Mouse (Mus musculus): ENCODE results near the gene Atp6v0e. TPM values are rescaled to one million over a fixed set of nuclear protein-coding genes. Genes with fewer than 3 reads are reported as not detected.

Gene Atp6v0e
- total RNA-seq, 1 experiment from 2014 or later = 248 TPM

GRCm38 (mm10) chr17:26665600-26665999, 2.6 kb downstream of the Atp6v0e start:
- no peak for ATAC-seq (replicated peaks in 1 of 2; ENCODE audit: insufficient read depth in 1 of 2, low FRiP score in 2 of 2, low TSS enrichment in 1 of 2, low read depth in 1 of 2, poor library complexity in 2 of 2, severe bottlenecking in 2 of 2)

DNA sequence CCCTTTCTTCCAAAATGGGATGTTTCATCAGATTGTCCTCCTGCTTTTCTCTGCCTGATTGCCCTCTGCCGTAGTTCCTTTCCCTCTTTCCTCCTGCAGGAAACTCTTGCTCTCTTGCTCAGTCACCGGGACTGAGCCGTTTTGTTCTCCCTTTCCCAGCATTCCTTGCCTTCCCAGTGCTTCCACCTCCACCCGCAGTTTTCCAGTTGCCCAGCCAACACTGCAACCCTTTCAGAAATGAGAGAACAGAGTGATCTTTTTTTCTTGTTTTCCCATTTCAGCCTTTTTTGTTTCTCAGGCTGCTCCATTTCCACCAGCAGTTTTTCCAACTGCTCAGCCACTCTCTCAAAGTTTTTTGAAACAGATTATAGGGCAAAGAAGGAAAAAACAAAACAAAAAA, 8.2 kb downstream of the Atp6v0e start:
- no peak for ATAC-seq (replicated peaks in 1 of 2; ENCODE audit: insufficient read depth in 1 of 2, low FRiP score in 2 of 2, low TSS enrichment in 1 of 2, low read depth in 1 of 2, poor library complexity in 2 of 2, severe bottlenecking in 2 of 2)

- peak in 1 of 2 experiments; percentile 7; a peak in 1 of 4 replicates for ATAC-seq (replicated peaks in 1 of 2; ENCODE audit: insufficient read depth in 1 of 2, low FRiP score in 2 of 2, low TSS enrichment in 1 of 2, low read depth in 1 of 2, poor library complexity in 2 of 2, severe bottlenecking in 2 of 2)
Observed at GRCm38 (mm10) chr17:26675845-26676244, 12.8 kb downstream of the Atp6v0e start.

DNA sequence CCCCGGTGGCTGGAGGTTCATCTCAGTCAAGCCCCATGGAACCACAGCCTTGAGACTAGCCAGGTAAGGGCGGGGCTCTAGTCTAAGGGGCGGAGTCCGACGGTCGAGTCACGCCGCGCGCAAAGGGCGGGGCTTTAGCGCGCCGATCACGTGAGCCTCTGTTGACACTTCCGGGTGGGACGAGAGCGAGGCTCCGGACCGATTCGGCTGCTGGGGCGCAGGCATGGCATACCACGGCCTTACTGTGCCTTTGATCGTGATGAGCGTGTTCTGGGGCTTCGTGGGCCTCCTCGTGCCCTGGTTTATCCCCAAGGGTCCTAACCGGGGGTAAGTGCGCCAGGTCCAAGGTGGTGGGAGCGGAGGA, 13.2 kb downstream of the Atp6v0e start:
- ATAC-seq (replicated peaks in 1 of 2; ENCODE audit: insufficient read depth in 1 of 2, low FRiP score in 2 of 2, low TSS enrichment in 1 of 2, low read depth in 1 of 2, poor library complexity in 2 of 2, severe bottlenecking in 2 of 2) = peak; percentile 92 to 93

GRCm38 (mm10) chr17:26676616-26677376, 13.8 kb downstream of the Atp6v0e start:
- peak; percentile 48 to 79; a peak in 2 of 4 replicates for ATAC-seq (replicated peaks in 1 of 2; ENCODE audit: insufficient read depth in 1 of 2, low FRiP score in 2 of 2, low TSS enrichment in 1 of 2, low read depth in 1 of 2, poor library complexity in 2 of 2, severe bottlenecking in 2 of 2)

DNA sequence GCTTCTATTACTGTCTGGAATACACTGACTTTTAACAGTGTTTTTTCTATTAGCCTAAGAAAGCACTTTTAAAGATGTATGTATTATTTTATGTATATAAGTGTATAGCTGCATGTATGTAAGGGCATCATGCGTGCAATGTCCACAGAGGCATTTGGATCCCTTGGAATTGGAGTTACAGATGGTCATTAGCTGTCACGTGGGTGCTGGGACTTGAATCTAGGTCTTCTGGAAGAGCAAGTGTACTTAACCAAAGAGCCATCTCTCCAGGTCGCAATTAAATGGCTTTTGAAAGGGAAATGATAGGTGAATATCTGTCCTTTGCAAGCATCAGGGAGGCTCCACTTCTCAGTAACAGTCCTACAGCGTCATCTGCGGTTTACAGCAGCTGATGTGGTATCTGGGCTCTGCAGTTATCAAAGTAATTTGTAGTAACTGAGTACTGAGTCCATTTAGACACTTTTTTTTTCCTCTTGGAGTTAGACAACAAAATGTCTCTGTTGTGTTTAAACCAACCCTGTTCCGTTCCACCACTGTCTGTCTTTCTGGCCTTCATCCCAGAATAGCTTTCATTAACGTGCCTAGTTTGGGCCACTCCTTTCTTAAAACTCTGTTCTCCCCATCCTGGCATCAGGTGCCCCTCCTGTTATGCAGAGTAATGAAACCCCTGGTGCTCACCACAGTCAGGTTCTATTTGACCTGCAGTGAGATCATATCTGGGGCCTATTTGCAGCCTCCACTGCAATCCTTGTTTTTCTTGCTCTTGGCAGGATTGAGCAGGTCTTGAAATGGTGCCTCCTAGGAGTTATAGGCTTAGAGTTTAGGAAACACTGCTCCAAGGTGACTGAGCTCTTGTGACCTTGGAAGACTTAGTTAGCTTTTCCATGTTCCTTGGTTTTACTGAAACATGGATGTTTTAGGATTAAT, 14.9 kb downstream of the Atp6v0e start:
- ATAC-seq (replicated peaks in 1 of 2; ENCODE audit: insufficient read depth in 1 of 2, low FRiP score in 2 of 2, low TSS enrichment in 1 of 2, low read depth in 1 of 2, poor library complexity in 2 of 2, severe bottlenecking in 2 of 2) = no peak

DNA sequence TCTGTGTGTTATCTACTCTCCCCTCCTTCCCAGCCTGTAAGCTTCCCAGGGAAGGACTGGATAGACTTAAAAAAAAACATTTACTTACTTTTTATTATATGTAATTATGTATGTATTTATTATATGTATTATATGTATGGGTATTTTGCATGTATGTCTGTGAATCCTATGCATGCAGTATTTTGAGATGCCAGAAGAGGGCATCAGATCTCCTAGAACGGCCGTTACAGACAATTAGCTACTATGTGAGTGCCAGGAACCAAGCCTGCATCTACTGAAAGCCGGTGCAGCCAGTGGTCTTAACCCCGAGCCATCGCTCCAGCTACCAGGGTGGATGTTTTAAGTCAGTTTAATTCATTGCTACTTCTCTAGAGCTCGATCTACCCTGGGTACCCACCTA, 18.2 kb downstream of the Atp6v0e start:
- ATAC-seq (replicated peaks in 1 of 2; ENCODE audit: insufficient read depth in 1 of 2, low FRiP score in 2 of 2, low TSS enrichment in 1 of 2, low read depth in 1 of 2, poor library complexity in 2 of 2, severe bottlenecking in 2 of 2) = no peak

- ATAC-seq (replicated peaks in 1 of 2; ENCODE audit: insufficient read depth in 1 of 2, low FRiP score in 2 of 2, low TSS enrichment in 1 of 2, low read depth in 1 of 2, poor library complexity in 2 of 2, severe bottlenecking in 2 of 2) = peak; percentile 25 to 37; a peak in 1 of 4 replicates
Observed at GRCm38 (mm10) chr17:26686334-26687000, 23.4 kb downstream of the Atp6v0e start.

- no peak for ATAC-seq (replicated peaks in 1 of 2; ENCODE audit: insufficient read depth in 1 of 2, low FRiP score in 2 of 2, low TSS enrichment in 1 of 2, low read depth in 1 of 2, poor library complexity in 2 of 2, severe bottlenecking in 2 of 2)
Observed at GRCm38 (mm10) chr17:26688795-26689735, 26.0 kb downstream of the Atp6v0e start.

DNA sequence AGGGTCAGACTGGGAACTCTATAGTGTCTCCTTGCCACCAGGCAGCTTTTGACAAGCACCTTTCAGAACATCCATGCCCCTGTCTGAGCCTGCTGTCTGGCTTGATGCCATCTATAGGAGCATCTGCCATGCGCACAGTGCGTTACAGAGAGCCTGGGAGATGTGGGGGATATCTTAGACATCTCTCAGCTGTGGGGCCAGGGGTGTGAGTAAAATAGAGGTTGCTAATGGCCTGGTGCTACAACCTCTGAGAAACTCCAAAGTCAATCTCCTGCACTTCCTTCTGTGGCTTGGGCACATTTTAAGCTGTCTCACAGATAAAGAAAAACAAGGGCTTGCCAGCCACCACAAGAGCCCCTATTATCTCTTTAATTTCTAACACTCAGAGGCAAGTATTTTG, 26.8 kb downstream of the Atp6v0e start:
- ATAC-seq (replicated peaks in 1 of 2; ENCODE audit: insufficient read depth in 1 of 2, low FRiP score in 2 of 2, low TSS enrichment in 1 of 2, low read depth in 1 of 2, poor library complexity in 2 of 2, severe bottlenecking in 2 of 2) = no peak

GRCm38 (mm10) chr17:26690236-26690635, 27.2 kb downstream of the Atp6v0e start:
- no peak for ATAC-seq (replicated peaks in 1 of 2; ENCODE audit: insufficient read depth in 1 of 2, low FRiP score in 2 of 2, low TSS enrichment in 1 of 2, low read depth in 1 of 2, poor library complexity in 2 of 2, severe bottlenecking in 2 of 2)

- no peak for ATAC-seq (replicated peaks in 1 of 2; ENCODE audit: insufficient read depth in 1 of 2, low FRiP score in 2 of 2, low TSS enrichment in 1 of 2, low read depth in 1 of 2, poor library complexity in 2 of 2, severe bottlenecking in 2 of 2)
Observed at GRCm38 (mm10) chr17:26691110-26691509, 28.1 kb downstream of the Atp6v0e start.

GRCm38 (mm10) chr17:26693424-26693823, 30.4 kb downstream of the Atp6v0e start:
- ATAC-seq (replicated peaks in 1 of 2; ENCODE audit: insufficient read depth in 1 of 2, low FRiP score in 2 of 2, low TSS enrichment in 1 of 2, low read depth in 1 of 2, poor library complexity in 2 of 2, severe bottlenecking in 2 of 2) = no peak

DNA sequence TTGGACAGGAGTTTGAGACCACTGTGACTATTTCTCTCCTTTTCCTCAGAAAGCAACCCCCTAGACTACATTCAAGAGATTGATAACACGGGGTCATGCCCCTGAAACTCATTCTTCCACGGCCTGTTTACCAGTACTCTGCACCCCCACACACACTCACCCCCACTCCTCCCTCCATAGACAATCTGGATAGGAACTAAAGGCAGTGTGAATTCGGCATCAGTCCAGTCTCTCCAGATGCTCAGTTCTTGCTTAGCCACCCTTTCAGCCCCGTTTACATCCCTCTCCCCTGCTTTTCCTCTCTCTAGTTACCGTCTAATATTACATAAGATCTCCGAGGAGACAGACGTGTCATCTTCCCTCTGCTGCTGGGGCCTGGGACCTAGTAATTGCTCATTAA, 31.1 kb downstream of the Atp6v0e start:
- no peak for ATAC-seq (replicated peaks in 1 of 2; ENCODE audit: insufficient read depth in 1 of 2, low FRiP score in 2 of 2, low TSS enrichment in 1 of 2, low read depth in 1 of 2, poor library complexity in 2 of 2, severe bottlenecking in 2 of 2)

DNA sequence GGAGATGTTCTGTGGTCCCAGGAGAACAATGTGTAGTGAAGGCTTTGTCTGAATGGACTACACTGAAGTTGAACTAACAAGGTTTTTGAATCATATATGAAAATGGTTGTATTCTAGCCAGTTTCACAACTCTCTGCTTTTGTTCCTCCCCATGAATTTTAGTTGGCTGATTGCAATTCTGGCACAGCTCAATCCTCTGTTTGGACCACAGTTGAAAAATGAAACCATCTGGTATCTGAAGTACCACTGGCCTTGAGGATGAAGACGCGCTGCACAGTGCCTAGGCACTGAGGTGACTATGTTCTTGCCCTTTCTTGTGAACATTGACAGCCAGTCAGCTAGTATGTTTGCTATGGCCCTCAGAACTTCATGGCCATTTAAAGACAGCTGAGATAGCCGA, 32.2 kb downstream of the Atp6v0e start:
- no peak for ATAC-seq (replicated peaks in 1 of 2; ENCODE audit: insufficient read depth in 1 of 2, low FRiP score in 2 of 2, low TSS enrichment in 1 of 2, low read depth in 1 of 2, poor library complexity in 2 of 2, severe bottlenecking in 2 of 2)

GRCm38 (mm10) chr17:26698846-26699245, 35.8 kb downstream of the Atp6v0e start:
- no peak for ATAC-seq (replicated peaks in 1 of 2; ENCODE audit: insufficient read depth in 1 of 2, low FRiP score in 2 of 2, low TSS enrichment in 1 of 2, low read depth in 1 of 2, poor library complexity in 2 of 2, severe bottlenecking in 2 of 2)

Measured in hematopoietic stem cell, adult 5-6 weeks (primary cell).